Mouse (Mus musculus): Measurements from ENCODE around the gene Arhgap10. TPM values are rescaled to one million over a fixed set of nuclear protein-coding genes. Genes with fewer than 3 reads are reported as not detected.

The Arhgap10 gene
- polyA plus RNA-seq, 1 experiment from 2014 or later, result 7.0 TPM

- Histone ChIP-seq H3K9me3 (replicated peaks; ENCODE audit: control insufficient read depth, low read length) (no peaks in the 10 kb centered on the region), H3K27ac (ENCODE audit: low read length) (no peak overlapping the region), H3K4me3 (ENCODE audit: low read depth, low read length) (no peak overlapping the region), H3K36me3 (ENCODE audit: control insufficient read depth, insufficient read depth) (no peaks in the 10 kb centered on the region), H3K4me1 (ENCODE audit: control insufficient read depth, low read depth, low read length) (no peaks in the 10 kb centered on the region), H3K4me2 (ENCODE audit: low read depth, low read length) (no peak overlapping the region), H3K9ac (ENCODE audit: low read depth, low read length) (no peak overlapping the region), H3K27me3 (ENCODE audit: control insufficient read depth, insufficient read depth, low read depth, low read length) (no peaks in the 10 kb centered on the region)
- ATAC-seq (ENCODE audit: low read depth), result no peak
- 42% methylated on average over 7 of the region's 7 CpGs for WGBS (ENCODE audit: insufficient replicate concordance)
Observed at GRCm38 (mm10) chr8:77282605-77283236, 235.0 kb downstream of the Arhgap10 start.

GRCm38 (mm10) chr8:77279977-77280376, 237.8 kb downstream of the Arhgap10 start:
- Histone ChIP-seq H3K4me2 (ENCODE audit: low read depth, low read length) (no peak overlapping the region), H3K9me3 (replicated peaks; ENCODE audit: control insufficient read depth, low read length) (no peaks in the 10 kb centered on the region), H3K4me3 (ENCODE audit: low read depth, low read length) (no peak overlapping the region), H3K27me3 (ENCODE audit: control insufficient read depth, insufficient read depth, low read depth, low read length) (no peaks in the 10 kb centered on the region), H3K4me1 (ENCODE audit: control insufficient read depth, low read depth, low read length) (no peaks in the 10 kb centered on the region), H3K27ac (ENCODE audit: low read length) (no peak overlapping the region), H3K9ac (ENCODE audit: low read depth, low read length) (no peak overlapping the region), H3K36me3 (ENCODE audit: control insufficient read depth, insufficient read depth) (no peaks in the 10 kb centered on the region)
- 67% methylated on average over 3 of the region's 3 CpGs for WGBS (ENCODE audit: insufficient replicate concordance)
- ATAC-seq (ENCODE audit: low read depth), result no peak

GRCm38 (mm10) chr8:77278246-77278645, 239.5 kb downstream of the Arhgap10 start:
- no peak overlapping the region for H3K27ac ChIP-seq (ENCODE audit: low read length)
- H3K4me3 ChIP-seq (ENCODE audit: low read depth, low read length), result no peak overlapping the region
- ATAC-seq (ENCODE audit: low read depth), result no peak
- H3K9me3 ChIP-seq (replicated peaks; ENCODE audit: control insufficient read depth, low read length), result no peaks in the 10 kb centered on the region
- H3K9ac ChIP-seq (ENCODE audit: low read depth, low read length), result no peak overlapping the region
- H3K27me3 ChIP-seq (ENCODE audit: control insufficient read depth, insufficient read depth, low read depth, low read length), result no peaks in the 10 kb centered on the region
- 69% methylated on average over 4 of the region's 4 CpGs for WGBS (ENCODE audit: insufficient replicate concordance)
- no peaks in the 10 kb centered on the region for H3K4me1 ChIP-seq (ENCODE audit: control insufficient read depth, low read depth, low read length)
- H3K36me3 ChIP-seq (ENCODE audit: control insufficient read depth, insufficient read depth), result no peaks in the 10 kb centered on the region
- H3K4me2 ChIP-seq (ENCODE audit: low read depth, low read length), result no peak overlapping the region

- 43% methylated on average over 10 of the region's 10 CpGs for WGBS (ENCODE audit: insufficient replicate concordance)
- Histone ChIP-seq H3K9me3 (replicated peaks; ENCODE audit: control insufficient read depth, low read length) (no peaks in the 10 kb centered on the region), H3K4me2 (ENCODE audit: low read depth, low read length) (no peak overlapping the region), H3K4me3 (ENCODE audit: low read depth, low read length) (no peak overlapping the region), H3K27me3 (ENCODE audit: control insufficient read depth, insufficient read depth, low read depth, low read length) (no peaks in the 10 kb centered on the region), H3K4me1 (ENCODE audit: control insufficient read depth, low read depth, low read length) (no peaks in the 10 kb centered on the region), H3K36me3 (ENCODE audit: control insufficient read depth, insufficient read depth) (no peaks in the 10 kb centered on the region), H3K27ac (ENCODE audit: low read length) (no peak overlapping the region), H3K9ac (ENCODE audit: low read depth, low read length) (no peak overlapping the region)
- ATAC-seq (ENCODE audit: low read depth), result no peak
Observed at GRCm38 (mm10) chr8:77276827-77277226, 240.9 kb downstream of the Arhgap10 start.

GRCm38 (mm10) chr8:77275571-77275970, 242.2 kb downstream of the Arhgap10 start:
- H3K9ac ChIP-seq (ENCODE audit: low read depth, low read length), result no peak overlapping the region
- no peaks in the 10 kb centered on the region for H3K4me1 ChIP-seq (ENCODE audit: control insufficient read depth, low read depth, low read length)
- WGBS (ENCODE audit: insufficient replicate concordance), result 68% methylated on average over 5 of the region's 5 CpGs
- H3K36me3 ChIP-seq (ENCODE audit: control insufficient read depth, insufficient read depth), result peaks cover 2% of the 10 kb centered on the region; the same call in 1 of the 2 replicates
- no peak for ATAC-seq (ENCODE audit: low read depth)
- no peak overlapping the region for H3K4me2 ChIP-seq (ENCODE audit: low read depth, low read length)
- H3K4me3 ChIP-seq (ENCODE audit: low read depth, low read length), result no peak overlapping the region
- H3K27me3 ChIP-seq (ENCODE audit: control insufficient read depth, insufficient read depth, low read depth, low read length), result no peaks in the 10 kb centered on the region
- H3K27ac ChIP-seq (ENCODE audit: low read length), result no peak overlapping the region
- H3K9me3 ChIP-seq (replicated peaks; ENCODE audit: control insufficient read depth, low read length), result no peaks in the 10 kb centered on the region

- Histone ChIP-seq H3K4me1 (ENCODE audit: control insufficient read depth, low read depth, low read length) (no peaks in the 10 kb centered on the region), H3K4me3 (ENCODE audit: low read depth, low read length) (no peak overlapping the region), H3K36me3 (ENCODE audit: control insufficient read depth, insufficient read depth) (peaks cover 6% of the 10 kb centered on the region; the same call in 1 of the 2 replicates), H3K27ac (ENCODE audit: low read length) (no peak overlapping the region), H3K27me3 (ENCODE audit: control insufficient read depth, insufficient read depth, low read depth, low read length) (no peaks in the 10 kb centered on the region), H3K9ac (ENCODE audit: low read depth, low read length) (no peak overlapping the region), H3K9me3 (replicated peaks; ENCODE audit: control insufficient read depth, low read length) (no peaks in the 10 kb centered on the region), H3K4me2 (ENCODE audit: low read depth, low read length) (no peak overlapping the region)
- no peak for ATAC-seq (ENCODE audit: low read depth)
- WGBS (ENCODE audit: insufficient replicate concordance), result 79% methylated on average over 6 of the region's 6 CpGs
Observed at GRCm38 (mm10) chr8:77272136-77272535, 245.6 kb downstream of the Arhgap10 start.

GRCm38 (mm10) chr8:77267941-77268405, 249.8 kb downstream of the Arhgap10 start:
- Histone ChIP-seq H3K27me3 (ENCODE audit: control insufficient read depth, insufficient read depth, low read depth, low read length) (no peaks in the 10 kb centered on the region), H3K4me2 (ENCODE audit: low read depth, low read length) (no peak overlapping the region), H3K9ac (ENCODE audit: low read depth, low read length) (no peak overlapping the region), H3K36me3 (ENCODE audit: control insufficient read depth, insufficient read depth) (peaks cover 6% of the 10 kb centered on the region; the same call in 1 of the 2 replicates), H3K9me3 (replicated peaks; ENCODE audit: control insufficient read depth, low read length) (no peaks in the 10 kb centered on the region), H3K4me3 (ENCODE audit: low read depth, low read length) (no peak overlapping the region), H3K27ac (ENCODE audit: low read length) (no peak overlapping the region), H3K4me1 (ENCODE audit: control insufficient read depth, low read depth, low read length) (no peaks in the 10 kb centered on the region)
- ATAC-seq (ENCODE audit: low read depth), result no peak
- WGBS (ENCODE audit: insufficient replicate concordance), result 42% methylated on average over 1 of the region's 1 CpGs

GRCm38 (mm10) chr8:77262216-77263009, 255.3 kb downstream of the Arhgap10 start:
- no peaks in the 10 kb centered on the region for H3K4me1 ChIP-seq (ENCODE audit: control insufficient read depth, low read depth, low read length)
- ATAC-seq (ENCODE audit: low read depth), result no peak
- 64% methylated on average over 12 of the region's 12 CpGs for WGBS (ENCODE audit: insufficient replicate concordance)
- H3K4me3 ChIP-seq (ENCODE audit: low read depth, low read length), result no peak overlapping the region
- H3K9me3 ChIP-seq (replicated peaks; ENCODE audit: control insufficient read depth, low read length), result no peaks in the 10 kb centered on the region
- H3K9ac ChIP-seq (ENCODE audit: low read depth, low read length), result no peak overlapping the region
- H3K27ac ChIP-seq (ENCODE audit: low read length), result no peak overlapping the region
- no peaks in the 10 kb centered on the region; the same call in 1 of the 2 replicates for H3K36me3 ChIP-seq (ENCODE audit: control insufficient read depth, insufficient read depth)
- H3K4me2 ChIP-seq (ENCODE audit: low read depth, low read length), result no peak overlapping the region
- no peaks in the 10 kb centered on the region for H3K27me3 ChIP-seq (ENCODE audit: control insufficient read depth, insufficient read depth, low read depth, low read length)

- no peaks in the 10 kb centered on the region for H3K9me3 ChIP-seq (replicated peaks; ENCODE audit: control insufficient read depth, low read length)
- WGBS (ENCODE audit: insufficient replicate concordance), result 72% methylated on average over 6 of the region's 6 CpGs
- no peaks in the 10 kb centered on the region; the same call in 1 of the 2 replicates for H3K36me3 ChIP-seq (ENCODE audit: control insufficient read depth, insufficient read depth)
- no peaks in the 10 kb centered on the region for H3K4me1 ChIP-seq (ENCODE audit: control insufficient read depth, low read depth, low read length)
- no peak for ATAC-seq (ENCODE audit: low read depth)
- no peak overlapping the region for H3K9ac ChIP-seq (ENCODE audit: low read depth, low read length)
- H3K4me3 ChIP-seq (ENCODE audit: low read depth, low read length), result no peak overlapping the region
- H3K27me3 ChIP-seq (ENCODE audit: control insufficient read depth, insufficient read depth, low read depth, low read length), result no peaks in the 10 kb centered on the region
- no peak overlapping the region for H3K27ac ChIP-seq (ENCODE audit: low read length)
- no peak overlapping the region for H3K4me2 ChIP-seq (ENCODE audit: low read depth, low read length)
Observed at GRCm38 (mm10) chr8:77261215-77261614, 256.5 kb downstream of the Arhgap10 start.

Data from liver, embryonic 16.5 days (tissue).